Mouse (Mus musculus) bone marrow macrophage, adult 2 months (primary cell): ENCODE measurements around the gene Gm42674. TPM values are rescaled to one million over a fixed set of nuclear protein-coding genes. Genes with fewer than 3 reads are reported as not detected.
A peak's percentile ranks its signal among the peaks of the same experiment; 100 is the strongest.

Experiments used
- H3K27ac ChIP-seq: 2 replicates; pipeline ENCODE4 v1.5.1; 2012; ENCODE audit warnings: low read depth, low read length; ENCODE audit not compliant: insufficient read depth
- H3K4me1 ChIP-seq: 2 replicates; pipeline ENCODE4 v1.6.1; 2012; ENCODE audit warnings: low read length; ENCODE audit not compliant: control insufficient read depth, insufficient read depth
- H3K4me3 ChIP-seq: 2 replicates; pipeline ENCODE4 v1.5.1; 2012; ENCODE audit warnings: mild to moderate bottlenecking, low read length, moderate library complexity; ENCODE audit not compliant: insufficient read depth
- CTCF ChIP-seq: IDR thresholded peaks from 2 replicates; pipeline ENCODE4 v1.5.1; 2012; ENCODE audit warnings: low read depth, mild to moderate bottlenecking, low read length, moderate library complexity
- POLR2A ChIP-seq: IDR thresholded peaks from 2 replicates; pipeline ENCODE4 v1.6.1; 2012; ENCODE audit warnings: mild to moderate bottlenecking, low read depth, low read length, borderline replicate concordance
- polyA plus RNA-seq: library from polyadenylated mRNA; stranded (reverse); fragments of >200 nt; gene quantifications from 2 replicates; pipeline ENCODE4 v1.2.4, GENCODE M21; 2012; ENCODE audit not compliant: missing spikeins, insufficient read depth, insufficient read length

Gm42674 gene
- polyA plus RNA-seq, 1 experiment, result not detected

DNA sequence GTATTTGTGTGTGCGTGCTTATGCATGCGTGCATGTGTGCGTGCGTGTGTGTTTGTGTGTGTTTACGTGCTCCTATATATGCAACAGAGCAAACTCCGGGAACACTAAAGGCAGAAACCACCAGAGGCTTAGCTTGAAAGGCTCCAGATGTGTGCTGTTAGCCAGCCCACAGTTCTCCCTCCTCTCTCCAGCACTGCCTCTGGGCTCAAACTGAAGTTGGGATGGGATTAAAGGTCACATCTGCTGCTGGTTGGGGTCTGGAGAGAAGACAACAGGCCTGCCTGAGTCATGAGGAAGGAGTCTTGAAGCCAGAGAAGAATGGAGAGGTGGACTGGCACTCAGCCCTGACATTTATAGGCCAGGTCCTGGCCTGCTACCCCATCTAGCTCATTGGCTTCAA is 4.5 kb downstream of the Gm42674 start:
- H3K4me1 ChIP-seq, result peaks cover 53% of the 10 kb centered on the region
- no peak for TF ChIP-seq POLR2A
- no peak for TF ChIP-seq CTCF

GRCm38 (mm10) chr3:90607361-90607760 is 5.7 kb downstream of the Gm42674 start:
- Histone ChIP-seq H3K4me3 (no peak overlapping the region), H3K27ac (no peak overlapping the region), H3K4me1 (peaks cover 59% of the 10 kb centered on the region)
- TF ChIP-seq CTCF, result no peak
- no peak for TF ChIP-seq POLR2A

More for the DNA sequence above, 4.5 kb downstream of the Gm42674 start:
- H3K27ac ChIP-seq, result no peak overlapping the region
- H3K4me3 ChIP-seq, result no peak overlapping the region

- H3K27ac ChIP-seq, result no peak within 1 kb of the TSS
- TF ChIP-seq POLR2A (no peak), CTCF (no peak)
- H3K4me3 ChIP-seq, result no peak within 1 kb of the TSS
- H3K4me1 ChIP-seq, result peaks cover 54% of the 10 kb centered on the region
Observed at GRCm38 (mm10) chr3:90608223-90608622, 6.5 kb downstream of the Gm42674 start, which contains the start of gene S100a5. TSS of gene S100a5 (plus strand) at chr3:90608523.

- no peak overlapping the region for H3K4me3 ChIP-seq
- TF ChIP-seq POLR2A, result no peak
- TF ChIP-seq CTCF, result no peak
- peaks cover 54% of the 10 kb centered on the region for H3K4me1 ChIP-seq
- no peak overlapping the region for H3K27ac ChIP-seq
Observed at GRCm38 (mm10) chr3:90609102-90609501, 7.4 kb downstream of the Gm42674 start.

DNA sequence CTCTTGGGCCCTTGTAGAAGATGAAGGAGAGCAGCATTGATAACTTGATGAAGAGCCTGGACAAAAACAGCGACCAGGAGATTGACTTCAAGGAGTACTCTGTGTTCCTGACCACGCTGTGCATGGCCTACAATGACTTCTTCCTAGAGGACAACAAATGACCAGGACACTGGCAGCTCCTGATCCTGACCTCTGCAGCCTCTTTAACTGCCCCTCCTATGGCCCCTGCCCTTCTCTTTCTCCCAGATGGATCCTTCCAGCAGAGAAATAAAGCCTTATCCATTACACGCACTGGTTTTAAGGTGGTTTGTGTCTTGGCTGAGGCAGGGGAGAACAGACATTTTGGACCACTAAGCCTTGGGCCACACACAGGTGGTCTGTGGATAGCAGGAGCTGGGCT is 9.8 kb downstream of the Gm42674 start:
- Histone ChIP-seq H3K27ac (no peak overlapping the region), H3K4me1 (peaks cover 45% of the 10 kb centered on the region), H3K4me3 (no peak overlapping the region)
- TF ChIP-seq CTCF (0 out of 2 replicates have a peak, but pooled peaks have one; percentile 9), POLR2A (no peak)

DNA sequence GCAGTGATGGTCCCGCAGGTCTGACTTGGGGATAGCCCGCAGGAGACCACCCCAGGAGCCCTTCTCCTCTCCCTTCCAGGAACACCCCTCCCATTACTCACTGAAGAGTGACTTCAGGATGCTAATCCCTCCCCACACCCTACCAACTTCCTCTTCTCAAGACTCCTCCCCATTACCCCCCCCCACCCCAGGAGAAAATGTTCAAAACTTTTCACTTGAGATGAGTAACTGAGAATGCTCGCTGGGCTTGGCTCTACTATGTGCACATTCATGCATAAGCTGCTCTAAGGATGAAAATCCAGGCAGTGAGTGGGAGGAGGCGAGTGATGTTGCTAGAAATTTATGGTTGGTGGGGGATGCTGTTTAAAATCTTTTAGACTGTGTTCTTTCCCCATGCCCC is 10.4 kb downstream of the Gm42674 start:
- no peak overlapping the region for H3K4me3 ChIP-seq
- peak overlapping the region; percentile 18; the same call in 1 of the 2 replicates for H3K27ac ChIP-seq
- TF ChIP-seq CTCF, result no peak
- no peak for TF ChIP-seq POLR2A
- H3K4me1 ChIP-seq, result peaks cover 45% of the 10 kb centered on the region

- peak within 1 kb of the TSS; percentile 60 for H3K4me3 ChIP-seq
- TF ChIP-seq CTCF, result peak; percentile 43
- TF ChIP-seq POLR2A, result no peak
- H3K4me1 ChIP-seq, result peaks cover 43% of the 10 kb centered on the region
- H3K27ac ChIP-seq, result peak within 1 kb of the TSS; percentile 36
Observed at GRCm38 (mm10) chr3:90612728-90613291, 11.1 kb downstream of the Gm42674 start, which contains the start of gene S100a6. TSS of gene S100a6 (plus strand) at chr3:90612882.

- Histone ChIP-seq H3K27ac (peak overlapping the region; percentile 36), H3K4me1 (peaks cover 36% of the 10 kb centered on the region), H3K4me3 (peak overlapping the region; percentile 60)
- TF ChIP-seq CTCF, result no peak
- no peak for TF ChIP-seq POLR2A
Observed at GRCm38 (mm10) chr3:90613461-90614147, 11.9 kb downstream of the Gm42674 start.

DNA sequence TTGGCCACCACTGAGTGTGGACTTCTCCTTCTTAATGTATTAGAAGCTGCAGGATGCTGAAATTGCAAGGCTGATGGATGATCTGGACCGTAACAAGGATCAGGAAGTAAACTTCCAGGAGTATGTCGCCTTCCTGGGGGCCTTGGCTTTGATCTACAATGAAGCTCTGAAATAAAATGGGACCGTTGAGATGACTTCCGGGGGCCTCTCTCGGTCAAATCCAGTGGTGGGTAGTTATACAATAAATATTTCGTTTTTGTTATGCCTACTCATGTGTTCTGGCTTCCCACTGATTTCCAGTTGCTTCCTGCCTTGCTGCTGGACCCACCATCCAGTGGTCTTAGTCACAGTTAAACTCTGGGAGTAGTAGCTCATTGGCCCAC is 12.4 kb downstream of the Gm42674 start:
- TF ChIP-seq CTCF (no peak), POLR2A (no peak)
- Histone ChIP-seq H3K4me1 (peaks cover 32% of the 10 kb centered on the region), H3K4me3 (peak overlapping the region; percentile 60), H3K27ac (no peak overlapping the region)

- no peak overlapping the region for H3K27ac ChIP-seq
- peak overlapping the region; percentile 60 for H3K4me3 ChIP-seq
- peaks cover 28% of the 10 kb centered on the region for H3K4me1 ChIP-seq
- TF ChIP-seq POLR2A, result no peak
- TF ChIP-seq CTCF, result no peak
Observed at GRCm38 (mm10) chr3:90614611-90615251, 13.0 kb downstream of the Gm42674 start.
